Mouse (Mus musculus): ENCODE data around the gene Arhgap11a. TPM values are rescaled to one million over a fixed set of nuclear protein-coding genes. Genes with fewer than 3 reads are reported as not detected.

Arhgap11a gene
- total RNA-seq (2014; rRNA removed), result 1.2 and 1.3 TPM in 2 replicates
- 2.0 and 2.2 TPM in 2 replicates for polyA plus RNA-seq (2015; fragmentation: Nextera tagmentation; extraction: Ambion mirVana)

GRCm38 (mm10) chr2:113848245-113849121 is at the start of gene Arhgap11a:
Gene Arhgap11a (minus strand): TSS chr2:113848661.
- ATAC-seq (ENCODE audit: low FRiP score) (peak; percentile 97), DNase-seq (ENCODE audit: low spot score) (peak; percentile 98)
- no peaks in the 10 kb centered on the region for H3K9me3 ChIP-seq (ENCODE audit: low read length)
- no peak for TF ChIP-seq CTCF (IDR thresholded peaks at IDR 0.05)
- under 1% methylated on average over 48 of the region's 48 CpGs for WGBS
- no peaks in the 10 kb centered on the region for H3K27me3 ChIP-seq (ENCODE audit: insufficient read depth, low read length)
- peak within 1 kb of the TSS; percentile 96 for H3K4me2 ChIP-seq (ENCODE audit: low read depth, low read length, poor library complexity, severe bottlenecking)
- peak within 1 kb of the TSS; percentile 82 for H3K27ac ChIP-seq (ENCODE audit: low read depth, low read length)
- no peaks in the 10 kb centered on the region for H3K4me1 ChIP-seq (ENCODE audit: insufficient read depth, low read length)
- H3K9ac ChIP-seq (replicated peaks; ENCODE audit: low read length, poor library complexity, severe bottlenecking), result peak within 1 kb of the TSS; percentile 60
- H3K36me3 ChIP-seq (ENCODE audit: insufficient read depth, low read length), result no peaks in the 10 kb centered on the region
- peak within 1 kb of the TSS; percentile 74 for H3K4me3 ChIP-seq (ENCODE audit: low read depth, low read length)

GRCm38 (mm10) chr2:113893385-113894122 is 45.1 kb upstream of the Arhgap11a start:
- no peak overlapping the region for H3K9ac ChIP-seq (replicated peaks; ENCODE audit: low read length, poor library complexity, severe bottlenecking)
- no peaks in the 10 kb centered on the region for H3K4me1 ChIP-seq (ENCODE audit: insufficient read depth, low read length)
- H3K27ac ChIP-seq (ENCODE audit: low read depth, low read length), result no peak overlapping the region
- H3K27me3 ChIP-seq (ENCODE audit: insufficient read depth, low read length), result no peaks in the 10 kb centered on the region
- no peak overlapping the region for H3K4me3 ChIP-seq (ENCODE audit: low read depth, low read length)
- H3K36me3 ChIP-seq (ENCODE audit: insufficient read depth, low read length), result no peaks in the 10 kb centered on the region
- H3K4me2 ChIP-seq (ENCODE audit: low read depth, low read length, poor library complexity, severe bottlenecking), result no peak overlapping the region
- no peaks in the 10 kb centered on the region for H3K9me3 ChIP-seq (ENCODE audit: low read length)
- no peak for TF ChIP-seq CTCF (IDR thresholded peaks at IDR 0.05)
- ATAC-seq (ENCODE audit: low FRiP score), result no peak
- 87% methylated on average over 10 of the region's 12 CpGs for WGBS
- no peak for DNase-seq (ENCODE audit: low spot score)

GRCm38 (mm10) chr2:113887166-113887565 is 38.7 kb upstream of the Arhgap11a start:
- no peak for TF ChIP-seq CTCF (IDR thresholded peaks at IDR 0.05)
- Histone ChIP-seq H3K4me2 (ENCODE audit: low read depth, low read length, poor library complexity, severe bottlenecking) (no peak overlapping the region), H3K36me3 (ENCODE audit: insufficient read depth, low read length) (no peaks in the 10 kb centered on the region), H3K27ac (ENCODE audit: low read depth, low read length) (no peak overlapping the region), H3K4me1 (ENCODE audit: insufficient read depth, low read length) (no peaks in the 10 kb centered on the region), H3K27me3 (ENCODE audit: insufficient read depth, low read length) (no peaks in the 10 kb centered on the region), H3K9me3 (ENCODE audit: low read length) (no peaks in the 10 kb centered on the region), H3K9ac (replicated peaks; ENCODE audit: low read length, poor library complexity, severe bottlenecking) (no peak overlapping the region), H3K4me3 (ENCODE audit: low read depth, low read length) (no peak overlapping the region)
- ATAC-seq (ENCODE audit: low FRiP score) (no peak), DNase-seq (ENCODE audit: low spot score) (no peak)
- WGBS, result 80% methylated on average over 4 of the region's 4 CpGs

- 69% methylated on average over 1 of the region's 1 CpGs for WGBS
- Histone ChIP-seq H3K4me2 (ENCODE audit: low read depth, low read length, poor library complexity, severe bottlenecking) (no peak overlapping the region), H3K9me3 (ENCODE audit: low read length) (no peaks in the 10 kb centered on the region), H3K27me3 (ENCODE audit: insufficient read depth, low read length) (no peaks in the 10 kb centered on the region), H3K4me1 (ENCODE audit: insufficient read depth, low read length) (no peaks in the 10 kb centered on the region), H3K4me3 (ENCODE audit: low read depth, low read length) (no peak overlapping the region), H3K36me3 (ENCODE audit: insufficient read depth, low read length) (no peaks in the 10 kb centered on the region), H3K27ac (ENCODE audit: low read depth, low read length) (no peak overlapping the region), H3K9ac (replicated peaks; ENCODE audit: low read length, poor library complexity, severe bottlenecking) (no peak overlapping the region)
- ATAC-seq (ENCODE audit: low FRiP score), result no peak
- TF ChIP-seq CTCF (IDR thresholded peaks at IDR 0.05), result no peak
- DNase-seq (ENCODE audit: low spot score), result no peak
These were observed 37.6 kb upstream of the Arhgap11a start for GRCm38 (mm10) chr2:113886061-113886460.

GRCm38 (mm10) chr2:113870115-113870514 is 21.7 kb upstream of the Arhgap11a start:
- no peaks in the 10 kb centered on the region for H3K9me3 ChIP-seq (ENCODE audit: low read length)
- no peaks in the 10 kb centered on the region for H3K27me3 ChIP-seq (ENCODE audit: insufficient read depth, low read length)
- no peaks in the 10 kb centered on the region for H3K4me1 ChIP-seq (ENCODE audit: insufficient read depth, low read length)
- 90% methylated on average over 1 of the region's 1 CpGs for WGBS
- no peak overlapping the region for H3K4me2 ChIP-seq (ENCODE audit: low read depth, low read length, poor library complexity, severe bottlenecking)
- H3K27ac ChIP-seq (ENCODE audit: low read depth, low read length), result no peak overlapping the region
- no peaks in the 10 kb centered on the region for H3K36me3 ChIP-seq (ENCODE audit: insufficient read depth, low read length)
- no peak for ATAC-seq (ENCODE audit: low FRiP score)
- no peak for TF ChIP-seq CTCF (IDR thresholded peaks at IDR 0.05)
- H3K4me3 ChIP-seq (ENCODE audit: low read depth, low read length), result no peak overlapping the region
- DNase-seq (ENCODE audit: low spot score), result no peak
- H3K9ac ChIP-seq (replicated peaks; ENCODE audit: low read length, poor library complexity, severe bottlenecking), result no peak overlapping the region

- H3K27ac ChIP-seq (ENCODE audit: low read depth, low read length), result no peak overlapping the region
- no peaks in the 10 kb centered on the region for H3K27me3 ChIP-seq (ENCODE audit: insufficient read depth, low read length)
- no peaks in the 10 kb centered on the region for H3K9me3 ChIP-seq (ENCODE audit: low read length)
- DNase-seq (ENCODE audit: low spot score), result no peak
- 76% methylated on average over 4 of the region's 4 CpGs for WGBS
- no peak overlapping the region for H3K4me3 ChIP-seq (ENCODE audit: low read depth, low read length)
- H3K4me1 ChIP-seq (ENCODE audit: insufficient read depth, low read length), result no peaks in the 10 kb centered on the region
- no peak for ATAC-seq (ENCODE audit: low FRiP score)
- H3K9ac ChIP-seq (replicated peaks; ENCODE audit: low read length, poor library complexity, severe bottlenecking), result no peak overlapping the region
- H3K4me2 ChIP-seq (ENCODE audit: low read depth, low read length, poor library complexity, severe bottlenecking), result no peak overlapping the region
- no peak for TF ChIP-seq CTCF (IDR thresholded peaks at IDR 0.05)
- no peaks in the 10 kb centered on the region for H3K36me3 ChIP-seq (ENCODE audit: insufficient read depth, low read length)
These were observed 19.9 kb upstream of the Arhgap11a start for GRCm38 (mm10) chr2:113868404-113868803.

All from midbrain, postnatal 0 days (tissue).